In the genomic region with DNA sequence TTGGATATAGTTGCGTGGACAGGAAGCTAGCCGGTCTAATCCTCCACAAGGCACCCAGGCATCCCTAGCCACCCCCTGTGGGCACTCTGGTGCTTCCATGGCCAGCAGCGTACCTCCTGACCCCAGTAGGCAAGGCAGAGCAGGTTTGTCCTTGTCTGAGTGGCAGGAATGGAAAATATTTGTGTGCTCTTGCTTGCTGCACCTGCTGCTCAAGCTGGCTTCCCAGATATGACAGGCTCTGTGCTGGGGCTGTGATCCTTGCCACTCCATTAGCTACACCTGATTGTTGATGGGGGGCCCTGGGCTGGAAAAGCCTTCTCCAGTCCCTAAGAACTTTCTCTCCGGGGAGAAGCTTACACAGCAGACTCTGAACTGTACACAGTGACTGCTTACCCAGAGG, we compare ENCODE assay signal across 36 mouse cellular contexts. TPM values are rescaled to one million over a fixed set of nuclear protein-coding genes. Genes with fewer than 3 reads are reported as not detected.
DNase-seq lines count a peak whose midpoint lies in the region; ATAC-seq and TF ChIP-seq lines count a peak whose summit lies in the region.
"Had no signal": no experiment of that assay in that cellular context is flagged by ENCODE, and none has a peak within 500 bp of the region (broad histone marks: within the 10 kb centered on the region; RNA-seq: fewer than 3 reads in every experiment).

No protein-coding gene starts in this region.

- 50% methylated on average over 4 of the region's 4 CpGs for WGBS in heart, embryonic 12.5 days
- 54% methylated on average over 4 of the region's 4 CpGs for WGBS in heart, adult 2 months
- 55% methylated on average over 4 of the region's 4 CpGs for WGBS in kidney, adult 2 months
- WGBS in stomach, embryonic 16.5 days, result 63% methylated on average over 4 of the region's 4 CpGs
- WGBS in hindbrain, postnatal 0 days, result 69% methylated on average over 4 of the region's 4 CpGs

- H3K4me1 ChIP-seq in heart, embryonic 12.5 days (replicated peaks), result peaks cover 24% of the 10 kb centered on the region
- no peaks in the 10 kb centered on the region for H3K4me1 ChIP-seq in heart, adult 2 months (ENCODE audit: control insufficient read depth, insufficient read depth, low read length)
- peaks cover 32% of the 10 kb centered on the region for H3K4me1 ChIP-seq in kidney, adult 2 months (ENCODE audit: control insufficient read depth, insufficient read depth, low read length)
- H3K4me1 ChIP-seq in stomach, embryonic 16.5 days (ENCODE audit: control insufficient read depth, insufficient read depth, low read length), result no peaks in the 10 kb centered on the region
- no peaks in the 10 kb centered on the region for H3K4me1 ChIP-seq in hindbrain, postnatal 0 days (ENCODE audit: insufficient read depth, low read length)
- H3K4me1 ChIP-seq: midbrain, embryonic 15.5 days had no signal

- DNase-seq in heart, adult 2 months, result no peak
- peak; percentile 56 for DNase-seq in kidney, adult 2 months
- DNase-seq in kidney, postnatal 14 days, result no peak
- peak; percentile 61 for DNase-seq in thymus, postnatal 25 days
- DNase-seq in left cerebral cortex, adult 11 months (ENCODE audit: low spot score), result no peak
- DNase-seq in hindbrain, postnatal 0 days (ENCODE audit: low spot score), result no peak
- DNase-seq: adrenal gland, adult 2 months; adrenal gland, postnatal 36 days; cerebellum, adult 18-20 months; cerebellum, postnatal 10 days; gastrocnemius, adult 2 months; gastrocnemius, postnatal 36 days; heart, adult 18-20 months; heart, postnatal 4 days; left cerebral cortex, postnatal 4 days; liver, embryonic 13.5 days; lung, adult 2 months; lung, postnatal 14 days; right cerebral cortex, postnatal 25 days had no signal

- no peak for ATAC-seq in heart, embryonic 12.5 days (ENCODE audit: insufficient number of reproducible peaks, low FRiP score)
- 0 out of 2 replicates have a peak, but pooled peaks have one; percentile 20 for ATAC-seq in stomach, embryonic 16.5 days (ENCODE audit: insufficient read depth, low FRiP score)
- ATAC-seq in hindbrain, postnatal 0 days, result no peak
- ATAC-seq: activated CD4-positive, CD25-positive, alpha-beta regulatory T cell, adult 4 months; forebrain, embryonic 16.5 days; midbrain, embryonic 15.5 days had no signal

- no peak overlapping the region for H3K4me3 ChIP-seq in heart, embryonic 12.5 days
- no peak overlapping the region for H3K4me3 ChIP-seq in heart, adult 2 months
- H3K4me3 ChIP-seq in kidney, adult 2 months (ENCODE audit: insufficient read depth, low read depth, low read length), result no peak overlapping the region
- H3K4me3 ChIP-seq in stomach, embryonic 16.5 days (replicated peaks; ENCODE audit: low read length), result no peak overlapping the region
- H3K4me3 ChIP-seq in hindbrain, postnatal 0 days (ENCODE audit: low read length), result no peak overlapping the region
- H3K4me3 ChIP-seq: erythroblast, embryonic 14.5 days; gastrocnemius, adult 2 months; hindbrain, embryonic 13.5 days; layer of hippocampus, adult 2 months; liver, embryonic 13.5 days; midbrain, embryonic 10.5 days; midbrain, embryonic 15.5 days had no signal

- no peak for TF ChIP-seq CTCF in heart, adult 2 months (IDR thresholded peaks at IDR 0.05)
- TF ChIP-seq CTCF in kidney, adult 2 months (conservative IDR thresholded peaks at IDR 0.05; ENCODE audit: insufficient read depth, insufficient read length, low read depth, low read length), result no peak
- no peak for TF ChIP-seq CTCF in hindbrain, postnatal 0 days (IDR thresholded peaks at IDR 0.05; ENCODE audit: low read depth)

- H3K4me2 ChIP-seq in heart, embryonic 12.5 days, result no peak overlapping the region
- no peak overlapping the region for H3K4me2 ChIP-seq in stomach, embryonic 16.5 days (ENCODE audit: low read depth, low read length)
- H3K4me2 ChIP-seq in hindbrain, postnatal 0 days (ENCODE audit: low read depth, low read length), result no peak overlapping the region
- H3K4me2 ChIP-seq: hindbrain, embryonic 13.5 days; liver, embryonic 13.5 days; midbrain, embryonic 15.5 days had no signal

- TF ChIP-seq POLR2A in heart, adult 2 months (IDR thresholded peaks at IDR 0.05; ENCODE audit: insufficient read depth, low read depth, low read length), result no peak
- no peak for TF ChIP-seq POLR2A in kidney, adult 2 months (IDR thresholded peaks at IDR 0.05; ENCODE audit: low read depth, low read length)

- no peaks in the 10 kb centered on the region for H3K36me3 ChIP-seq in heart, embryonic 12.5 days
- H3K36me3 ChIP-seq in heart, adult 2 months (ENCODE audit: control insufficient read depth, insufficient read depth, low read length), result no peaks in the 10 kb centered on the region
- H3K36me3 ChIP-seq in kidney, adult 2 months (ENCODE audit: control insufficient read depth, insufficient read depth, low read length), result no peaks in the 10 kb centered on the region
- H3K36me3 ChIP-seq in stomach, embryonic 16.5 days (ENCODE audit: control insufficient read depth, insufficient read depth, low read length), result no peaks in the 10 kb centered on the region
- no peaks in the 10 kb centered on the region for H3K36me3 ChIP-seq in hindbrain, postnatal 0 days (ENCODE audit: insufficient read depth, low read length)
- H3K36me3 ChIP-seq: hindbrain, embryonic 13.5 days; liver, embryonic 13.5 days; midbrain, embryonic 10.5 days; midbrain, embryonic 15.5 days had no signal

- TF ChIP-seq EP300 in heart, adult 2 months (IDR thresholded peaks at IDR 0.05; ENCODE audit: insufficient read depth, low read depth, low read length), result no peak

- 0 out of 2 replicates have a peak, but pooled peaks cover 3% of the 10 kb centered on the region for H3K9me3 ChIP-seq in heart, embryonic 12.5 days (replicated peaks)
- H3K9me3 ChIP-seq in stomach, embryonic 16.5 days (replicated peaks; ENCODE audit: control insufficient read depth, low read length), result no peaks in the 10 kb centered on the region
- no peaks in the 10 kb centered on the region for H3K9me3 ChIP-seq in hindbrain, postnatal 0 days (ENCODE audit: low read length)
- H3K9me3 ChIP-seq: hindbrain, embryonic 13.5 days; midbrain, embryonic 10.5 days; midbrain, embryonic 15.5 days had no signal

- H3K27me3 ChIP-seq in heart, embryonic 12.5 days (replicated peaks), result no peaks in the 10 kb centered on the region
- no peaks in the 10 kb centered on the region for H3K27me3 ChIP-seq in heart, adult 2 months (ENCODE audit: control insufficient read depth, insufficient read depth, low read length)
- H3K27me3 ChIP-seq in kidney, adult 2 months (replicated peaks; ENCODE audit: control insufficient read depth, insufficient read depth, low read length), result no peaks in the 10 kb centered on the region
- H3K27me3 ChIP-seq in stomach, embryonic 16.5 days (ENCODE audit: control insufficient read depth, insufficient read depth, low read length), result no peaks in the 10 kb centered on the region
- H3K27me3 ChIP-seq in hindbrain, postnatal 0 days (ENCODE audit: insufficient read depth, low read length), result no peaks in the 10 kb centered on the region
- H3K27me3 ChIP-seq: liver, embryonic 13.5 days; midbrain, embryonic 15.5 days had no signal

- H3K27ac ChIP-seq in heart, embryonic 12.5 days (ENCODE audit: poor library complexity, severe bottlenecking), result no peak overlapping the region
- H3K27ac ChIP-seq in heart, adult 2 months, result no peak overlapping the region
- H3K27ac ChIP-seq in kidney, adult 2 months (ENCODE audit: insufficient read depth, low read depth, low read length), result peak overlapping the region; percentile 61
- no peak overlapping the region for H3K27ac ChIP-seq in stomach, embryonic 16.5 days (ENCODE audit: low read length)
- no peak overlapping the region for H3K27ac ChIP-seq in hindbrain, postnatal 0 days
- H3K27ac ChIP-seq: gastrocnemius, adult 2 months; hindbrain, embryonic 13.5 days; layer of hippocampus, adult 2 months; liver, embryonic 13.5 days; midbrain, embryonic 10.5 days; midbrain, embryonic 15.5 days had no signal

- intact Hi-C loops in heart, adult 2 months (cut with DNase I), result no loop called here

- H3K79me2 ChIP-seq in heart, adult 2 months (replicated peaks; ENCODE audit: control insufficient read depth, insufficient read depth, low read length), result no peaks in the 10 kb centered on the region

- H3K9ac ChIP-seq in heart, embryonic 12.5 days, result 0 out of 2 replicates have a peak overlapping the region, but pooled peaks have one; percentile 3
- H3K9ac ChIP-seq in heart, adult 2 months (ENCODE audit: low read depth, low read length), result no peak overlapping the region
- no peak overlapping the region for H3K9ac ChIP-seq in stomach, embryonic 16.5 days (ENCODE audit: low read length)
- H3K9ac ChIP-seq in hindbrain, postnatal 0 days (replicated peaks; ENCODE audit: low read length), result no peak overlapping the region
- H3K9ac ChIP-seq: hindbrain, embryonic 13.5 days; liver, embryonic 13.5 days; midbrain, embryonic 15.5 days had no signal

RNA-seq across cellular contexts. Expression of a gene that starts 9.0 kb away (rescaled TPM):
- polyA plus RNA-seq in heart, embryonic 12.5 days (2016; fragmentation: Nextera tagmentation; extraction: Ambion mirVana), result 0.17 TPM in 1 of 2 replicates, not detected in the other
- total RNA-seq in heart, adult 2 months (2021), result not detected
- 0.06 and 0.18 TPM in 2 replicates for polyA plus RNA-seq in heart, adult 2 months (2012; rRNA removed)
- polyA plus RNA-seq in kidney, adult 2 months (2012; rRNA removed), result 31.1 and 42.8 TPM in 2 replicates
- polyA plus RNA-seq in stomach, embryonic 16.5 days (2015; fragmentation: Nextera tagmentation; extraction: Ambion mirVana), result 2.8 and 3.7 TPM in 2 replicates
- 0.10 TPM in 1 of 2 replicates, not detected in the other for total RNA-seq in hindbrain, postnatal 0 days (2014; rRNA removed)
- 0.30 and 0.66 TPM in 2 replicates for polyA plus RNA-seq in hindbrain, postnatal 0 days (2015; fragmentation: Nextera tagmentation; extraction: Ambion mirVana)
- total RNA-seq: common myeloid progenitor, adult 5-6 weeks; gastrocnemius, adult 2 months; layer of hippocampus, adult 2 months; layer of hippocampus, postnatal 14 days; left cerebral cortex, postnatal 4 days; megakaryocyte progenitor cell, adult 5-6 weeks had no signal
- polyA plus RNA-seq: adrenal gland, adult 2 months; brain, embryonic 14.5 days; erythroblast, embryonic 14.5 days; forebrain, embryonic 16.5 days; liver, embryonic 13.5 days had no signal

RNA-seq across cellular contexts. Expression of a gene that starts 13.0 kb away (rescaled TPM):
- polyA plus RNA-seq in heart, embryonic 12.5 days (2016; fragmentation: Nextera tagmentation; extraction: Ambion mirVana), result 0.19 and 0.35 TPM in 2 replicates
- total RNA-seq in heart, adult 2 months (2021), result under 1 TPM in 1 of 2 experiments, not detected in 1; 0.13 TPM
- 0.33 TPM in 1 of 2 replicates, not detected in the other for polyA plus RNA-seq in heart, adult 2 months (2012; rRNA removed)
- polyA plus RNA-seq in kidney, adult 2 months (2012; rRNA removed), result 0.28 and 0.37 TPM in 2 replicates
- polyA plus RNA-seq in stomach, embryonic 16.5 days (2015; fragmentation: Nextera tagmentation; extraction: Ambion mirVana), result 0.22 and 0.26 TPM in 2 replicates
- not detected in 2 replicates for total RNA-seq in hindbrain, postnatal 0 days (2014; rRNA removed)
- 0.11 TPM in 1 of 2 replicates, not detected in the other for polyA plus RNA-seq in hindbrain, postnatal 0 days (2015; fragmentation: Nextera tagmentation; extraction: Ambion mirVana)
- total RNA-seq: CH12.LX; common myeloid progenitor, adult 5-6 weeks; gastrocnemius, adult 2 months; gastrocnemius, postnatal 36 days; heart, adult 18-20 months; heart, postnatal 4 days; layer of hippocampus, adult 2 months; layer of hippocampus, postnatal 14 days; megakaryocyte progenitor cell, adult 5-6 weeks; neutrophil, adult 5-6 weeks had no signal
- polyA plus RNA-seq: activated CD4-positive, CD25-positive, alpha-beta regulatory T cell, adult 4 months; C2C12; erythroblast, embryonic 14.5 days; forebrain, embryonic 16.5 days; hindbrain, embryonic 13.5 days; midbrain, embryonic 15.5 days; neural tube, embryonic 11.5 days had no signal

RNA-seq across cellular contexts. Expression of a gene that starts 22.2 kb away (rescaled TPM):
- polyA plus RNA-seq in heart, embryonic 12.5 days (2016; fragmentation: Nextera tagmentation; extraction: Ambion mirVana), result 5.8 and 6.4 TPM in 2 replicates
- total RNA-seq in heart, adult 2 months (2021), result 1 to 10 TPM; 1.9 to 2.7 TPM
- polyA plus RNA-seq in heart, adult 2 months (2012; rRNA removed), result 2.3 and 3.3 TPM in 2 replicates
- 6.8 and 7.3 TPM in 2 replicates for polyA plus RNA-seq in kidney, adult 2 months (2012; rRNA removed)
- 7.9 and 8.0 TPM in 2 replicates for polyA plus RNA-seq in stomach, embryonic 16.5 days (2015; fragmentation: Nextera tagmentation; extraction: Ambion mirVana)
- 9.9 and 11.8 TPM in 2 replicates for total RNA-seq in hindbrain, postnatal 0 days (2014; rRNA removed)
- polyA plus RNA-seq in hindbrain, postnatal 0 days (2015; fragmentation: Nextera tagmentation; extraction: Ambion mirVana), result 10.7 and 11.0 TPM in 2 replicates

RNA-seq across cellular contexts. Expression of a gene that starts 33.4 kb away (rescaled TPM):
- 16.0 and 17.5 TPM in 2 replicates for polyA plus RNA-seq in heart, embryonic 12.5 days (2016; fragmentation: Nextera tagmentation; extraction: Ambion mirVana)
- 10 to 100 TPM; 26.6 to 30.0 TPM for total RNA-seq in heart, adult 2 months (2021)
- 22.9 and 31.9 TPM in 2 replicates for polyA plus RNA-seq in heart, adult 2 months (2012; rRNA removed)
- polyA plus RNA-seq in kidney, adult 2 months (2012; rRNA removed), result 35.4 and 37.8 TPM in 2 replicates
- 3.2 and 3.6 TPM in 2 replicates for polyA plus RNA-seq in stomach, embryonic 16.5 days (2015; fragmentation: Nextera tagmentation; extraction: Ambion mirVana)
- 19.0 and 21.0 TPM in 2 replicates for total RNA-seq in hindbrain, postnatal 0 days (2014; rRNA removed)
- 22.1 and 24.5 TPM in 2 replicates for polyA plus RNA-seq in hindbrain, postnatal 0 days (2015; fragmentation: Nextera tagmentation; extraction: Ambion mirVana)

RNA-seq across cellular contexts. Expression of a gene that starts 33.5 kb away (rescaled TPM):
- polyA plus RNA-seq in heart, embryonic 12.5 days (2016; fragmentation: Nextera tagmentation; extraction: Ambion mirVana), result 1,576 and 1,627 TPM in 2 replicates
- 1,000 to 10,000 TPM; 1,964 to 2,328 TPM for total RNA-seq in heart, adult 2 months (2021)
- 830 and 1,376 TPM in 2 replicates for polyA plus RNA-seq in heart, adult 2 months (2012; rRNA removed)
- 296 and 478 TPM in 2 replicates for polyA plus RNA-seq in kidney, adult 2 months (2012; rRNA removed)
- 746 and 843 TPM in 2 replicates for polyA plus RNA-seq in stomach, embryonic 16.5 days (2015; fragmentation: Nextera tagmentation; extraction: Ambion mirVana)
- 203 and 240 TPM in 2 replicates for total RNA-seq in hindbrain, postnatal 0 days (2014; rRNA removed)
- 1,097 and 1,122 TPM in 2 replicates for polyA plus RNA-seq in hindbrain, postnatal 0 days (2015; fragmentation: Nextera tagmentation; extraction: Ambion mirVana)

Comparison
In these comparisons a context has a peak if more than half of its experiments do, and no peak if none do; other contexts are left out.
1. DNase-seq: peak in kidney, adult 2 months (single experiment) and thymus, postnatal 25 days (single experiment); none in heart, adult 2 months (0 of 2), kidney, postnatal 14 days (single experiment), left cerebral cortex, adult 11 months (single experiment) and hindbrain, postnatal 0 days (single experiment).